Mouse (Mus musculus) right cerebral cortex, postnatal 10 days (tissue): ENCODE measurements at regions not wholly inside any gene's neighbourhood (a gene's known extent, or its start where the extent isn't known, plus 50 kb on each side); places are given as distances from the start of the nearest gene placed in this dataset.

Source experiments
- DNase-seq, 2 experiments: peaks; one replicate each; pipeline ENCODE4 v3.0.0; 2021; ENCODE audit warnings: low spot score in 2 of 2

DNA sequence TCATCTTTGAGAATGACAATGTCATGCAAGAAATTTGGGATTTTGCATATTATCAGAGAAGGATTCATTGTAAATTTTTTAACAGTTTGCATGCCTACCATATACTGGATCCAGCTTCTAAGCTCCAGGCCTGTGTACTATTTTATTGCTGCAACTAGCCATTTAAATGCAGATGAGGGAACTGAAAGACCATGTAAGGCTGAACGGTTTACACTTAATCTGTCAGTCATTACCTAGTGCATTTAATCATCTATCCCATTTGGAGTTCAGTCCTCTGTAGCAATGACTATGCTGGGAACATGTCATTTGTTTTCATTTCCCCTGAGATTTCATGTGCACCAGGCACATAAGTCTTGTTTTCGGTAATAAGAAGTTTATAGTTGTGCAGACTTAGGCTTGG is 631.8 kb upstream of the Gm21961 start:
- no peak for DNase-seq

DNA sequence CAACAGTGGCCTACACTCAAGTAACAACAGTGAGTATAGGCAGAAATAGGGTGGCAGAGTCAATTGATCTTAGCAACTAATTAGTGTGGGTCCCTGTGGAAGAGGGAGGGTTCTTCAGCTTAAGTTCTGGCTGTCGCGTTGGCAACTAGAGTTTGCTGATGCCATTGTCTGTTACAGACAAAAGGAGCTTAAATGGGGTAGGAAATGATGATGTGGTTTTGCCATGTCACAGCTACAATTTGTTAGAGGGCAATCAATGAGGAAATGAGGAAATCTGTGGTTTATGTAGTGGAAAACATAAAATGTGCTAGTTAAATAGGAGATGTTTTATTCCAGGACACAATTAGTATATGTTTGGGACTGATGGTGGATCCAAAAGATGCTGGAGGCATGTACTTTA is 624.8 kb upstream of the Gm21961 start:
- no peak for DNase-seq

DNA sequence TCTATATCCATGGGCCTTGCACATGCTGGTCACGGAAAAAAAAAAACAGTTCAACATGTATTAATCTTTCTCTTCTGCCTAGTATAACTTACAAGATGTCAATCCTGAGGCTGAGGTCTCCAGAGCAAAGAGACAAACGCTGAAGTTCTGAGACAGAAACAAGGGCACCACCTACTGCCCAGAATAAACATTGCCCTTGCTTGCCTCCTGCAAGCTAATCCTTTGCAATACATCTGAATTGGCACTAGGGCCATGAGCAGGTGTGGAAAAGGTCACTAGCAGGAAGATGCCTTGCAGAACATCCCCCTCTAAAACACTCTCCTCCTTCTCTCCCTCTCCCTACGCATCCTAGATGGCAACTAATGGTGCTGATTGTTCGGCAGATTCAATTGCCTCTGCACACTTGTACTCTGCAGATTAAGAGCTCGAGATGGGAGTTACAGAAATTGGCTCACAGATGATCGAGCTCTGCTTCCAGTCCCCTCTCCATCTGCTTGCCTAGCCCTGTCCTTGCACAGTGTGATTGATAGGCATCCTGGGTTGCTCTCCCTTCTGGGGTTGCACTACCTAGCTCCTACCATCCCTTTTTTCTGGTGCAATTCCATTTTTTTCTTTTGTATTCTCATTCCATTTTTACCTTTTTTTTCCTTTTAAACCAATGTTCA is 622.9 kb upstream of the Gm21961 start:
- peak; percentile 79 to 80 for DNase-seq

DNA sequence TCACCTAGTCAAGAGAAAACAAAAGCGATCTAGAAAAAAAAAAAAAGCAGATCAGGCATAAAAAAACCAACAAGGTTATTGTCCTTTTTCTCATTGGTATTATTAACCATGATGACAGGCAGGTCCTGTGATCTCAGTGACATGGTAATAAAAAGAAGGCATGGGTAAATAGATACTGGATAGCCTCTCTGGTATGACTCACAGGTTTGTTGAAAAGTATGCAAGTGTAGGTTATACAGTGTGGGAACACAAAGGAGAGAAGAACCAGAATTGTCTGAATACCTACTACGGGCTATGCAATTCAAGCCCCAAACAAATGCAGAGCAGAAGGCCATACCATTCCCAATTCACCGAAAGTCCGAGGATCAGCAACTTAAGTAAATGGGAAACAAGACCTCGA is 617.7 kb upstream of the Gm21961 start:
- DNase-seq, result no peak

DNA sequence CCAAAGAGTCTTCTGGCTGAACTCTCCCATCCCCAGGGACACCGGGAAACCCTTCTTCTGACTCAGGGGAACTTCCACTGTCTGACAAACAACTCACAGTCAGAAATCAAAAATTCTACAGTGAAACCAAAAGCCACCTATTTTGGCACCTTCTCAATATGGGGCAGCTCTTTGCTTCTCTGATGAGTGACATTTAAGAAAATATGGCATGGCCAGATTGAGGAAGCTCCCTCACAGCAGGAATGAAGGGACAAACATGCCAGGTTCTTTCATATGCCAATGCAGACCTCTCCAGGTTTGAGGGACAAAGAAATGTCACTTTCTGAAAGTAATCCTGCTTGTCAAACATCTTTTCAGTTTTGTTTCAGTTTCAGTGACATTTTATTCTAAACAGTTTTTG is 615.8 kb upstream of the Gm21961 start:
- no peak for DNase-seq

DNA sequence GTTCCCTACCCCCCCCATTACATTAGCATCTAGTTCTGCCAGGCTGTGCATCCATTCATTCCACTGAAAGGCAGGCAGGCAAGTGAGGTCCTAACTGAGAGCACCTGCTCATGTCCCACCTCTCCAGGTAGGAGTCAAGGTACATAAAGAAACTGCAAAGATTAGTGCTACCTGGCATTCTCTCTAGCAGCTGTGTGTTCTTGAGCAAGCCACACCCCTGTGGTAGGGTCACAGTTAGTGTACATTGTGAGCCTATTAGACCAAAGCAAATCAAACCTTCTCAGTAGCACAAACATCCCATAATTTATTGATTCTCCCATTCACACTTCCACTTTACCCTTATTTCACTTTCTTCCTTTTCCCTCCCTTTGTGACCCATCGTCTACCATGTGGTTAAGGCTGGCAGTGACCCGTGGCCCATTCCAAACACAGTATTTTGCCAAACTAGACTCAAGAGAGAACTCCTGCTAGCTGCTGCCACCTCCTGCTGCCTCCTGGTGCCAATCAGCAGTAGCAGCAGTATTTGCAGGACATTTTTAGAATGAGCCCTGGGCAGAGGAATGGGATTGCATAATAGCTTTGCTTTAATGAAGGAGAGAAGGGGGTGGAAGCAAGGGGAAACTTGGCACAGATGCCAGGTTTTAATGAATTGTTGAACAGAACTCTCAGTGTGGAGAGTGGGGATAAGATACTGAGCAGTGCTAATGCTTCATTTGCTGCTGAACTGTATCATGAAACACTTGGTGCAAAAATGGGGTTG is 578.2 kb upstream of the Gm21961 start:
- peak; percentile 78 to 90 for DNase-seq

DNA sequence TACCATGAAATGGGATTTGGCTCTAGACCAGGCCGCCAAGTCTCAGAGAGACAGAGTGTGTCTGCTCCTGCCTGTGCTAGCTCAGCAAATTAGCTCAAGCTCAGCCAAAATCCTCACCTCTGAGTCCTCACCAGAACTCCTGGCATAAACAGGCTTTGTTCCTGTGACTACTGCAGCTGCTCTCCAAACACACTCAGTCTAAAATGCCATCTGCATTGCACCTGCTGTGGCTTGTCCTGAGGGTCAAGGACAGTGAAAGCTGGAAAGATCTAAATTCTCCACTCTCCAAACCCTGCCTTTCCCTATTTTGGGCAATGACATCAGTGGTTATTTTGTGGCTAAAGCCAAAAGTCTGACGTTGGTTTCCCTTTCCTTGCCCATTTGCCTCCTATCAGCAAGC is 570.9 kb upstream of the Gm21961 start:
- peak in 1 of 2 experiments; percentile 20 for DNase-seq

DNA sequence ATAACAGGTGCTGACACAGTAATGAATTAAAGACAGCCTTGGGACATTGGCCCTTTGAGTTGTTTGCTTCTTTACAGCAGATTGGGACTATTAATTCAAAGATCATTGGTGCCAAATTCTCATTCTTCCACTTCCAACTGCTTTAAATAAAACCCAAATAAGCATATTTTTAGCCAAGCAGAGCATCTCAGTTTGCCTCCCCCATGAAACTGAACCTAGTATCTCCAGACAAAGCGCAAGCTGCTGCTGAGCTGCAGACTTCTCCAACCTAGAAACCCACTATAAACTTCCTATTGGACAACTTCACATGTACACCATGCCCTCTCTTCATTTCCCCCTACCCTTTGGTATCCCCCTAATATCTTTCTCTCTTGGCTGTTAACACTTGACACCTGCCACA is 564.6 kb upstream of the Gm21961 start:
- DNase-seq, result peak in 1 of 2 experiments; percentile 30

DNA sequence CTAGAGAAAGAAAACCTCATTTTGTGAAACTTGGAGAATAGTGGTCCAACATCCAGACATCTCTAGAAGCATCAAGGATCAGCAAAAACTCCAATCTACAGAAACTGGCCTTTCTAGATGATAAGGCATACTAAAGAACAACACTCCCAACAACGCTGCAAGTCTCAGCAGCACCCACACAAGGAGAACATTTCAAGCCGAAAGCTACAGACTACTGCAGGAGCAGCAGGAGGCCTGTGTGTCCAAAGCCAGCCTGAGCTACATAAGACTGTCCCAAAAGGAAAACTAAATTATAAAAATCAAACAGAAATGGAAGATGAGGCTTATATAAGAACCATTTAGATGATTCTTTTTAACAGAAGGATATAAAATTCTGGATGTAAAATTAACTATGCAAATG is 553.2 kb upstream of the Gm21961 start:
- DNase-seq, result peak; percentile 30 to 44

DNA sequence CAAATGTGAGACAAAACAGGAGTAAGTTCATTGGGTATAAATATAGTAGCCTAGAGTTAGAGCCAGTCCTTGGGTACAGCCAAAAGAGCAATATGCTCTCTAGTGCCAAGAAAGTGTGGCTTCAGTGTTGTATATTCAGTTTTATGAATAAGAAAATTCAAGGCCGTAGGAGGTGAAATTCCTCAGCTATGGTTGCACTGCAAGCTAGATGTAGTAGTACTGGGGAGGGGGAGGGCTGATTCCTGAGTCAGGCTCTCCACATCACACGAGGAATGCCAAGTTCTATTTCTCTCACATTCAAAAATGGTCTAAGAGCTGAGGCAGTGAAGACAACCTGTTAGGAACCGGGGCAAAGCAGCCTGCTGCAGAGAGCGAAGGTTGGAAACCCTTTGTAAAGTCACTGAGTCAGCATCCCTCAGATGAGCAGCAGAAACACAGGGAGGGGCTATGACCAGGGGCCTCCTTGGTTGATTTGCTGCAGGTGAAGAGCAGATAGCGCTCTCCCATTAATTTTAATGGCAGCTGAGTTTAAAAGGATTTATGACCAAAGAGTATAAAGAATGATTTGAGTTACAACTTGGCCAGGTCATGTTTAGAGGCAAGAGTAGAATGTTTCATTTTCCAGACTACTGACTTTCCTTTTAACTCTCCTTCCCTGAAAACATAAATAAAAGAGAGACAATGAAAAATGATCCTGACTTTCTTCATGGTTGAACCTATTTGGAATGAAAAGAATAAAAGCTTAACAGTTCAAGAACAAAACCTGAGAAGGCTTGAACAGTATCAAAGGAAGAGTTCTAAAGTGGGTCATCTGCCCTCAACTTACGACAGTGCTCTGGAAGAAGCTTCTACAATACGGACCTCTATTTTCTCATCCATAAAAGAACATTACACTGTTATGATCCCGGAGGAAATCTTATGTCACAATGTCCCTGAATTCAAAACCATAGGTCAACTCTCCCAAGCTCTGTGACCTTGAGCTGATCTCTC is 543.4 kb upstream of the Gm21961 start:
- no peak for DNase-seq

DNA sequence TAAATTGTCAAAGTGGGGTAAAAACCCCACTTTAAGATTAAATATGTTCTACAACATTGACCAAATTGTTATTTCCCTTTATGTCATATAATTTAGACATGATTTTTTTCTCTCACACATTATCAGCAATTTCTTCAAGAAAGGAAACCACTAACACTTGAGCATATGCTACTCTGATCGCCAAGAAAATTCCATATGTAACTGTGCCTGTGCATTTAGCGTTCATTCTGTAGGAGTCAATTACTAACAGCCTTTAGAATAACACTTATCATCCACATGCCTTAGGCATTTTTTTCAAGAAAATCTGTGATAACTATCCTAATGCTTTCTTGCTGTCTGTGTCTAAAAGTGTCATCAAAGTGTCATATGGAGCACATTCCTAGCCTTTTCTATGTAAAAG is 534.3 kb upstream of the Gm21961 start:
- DNase-seq, result no peak

DNA sequence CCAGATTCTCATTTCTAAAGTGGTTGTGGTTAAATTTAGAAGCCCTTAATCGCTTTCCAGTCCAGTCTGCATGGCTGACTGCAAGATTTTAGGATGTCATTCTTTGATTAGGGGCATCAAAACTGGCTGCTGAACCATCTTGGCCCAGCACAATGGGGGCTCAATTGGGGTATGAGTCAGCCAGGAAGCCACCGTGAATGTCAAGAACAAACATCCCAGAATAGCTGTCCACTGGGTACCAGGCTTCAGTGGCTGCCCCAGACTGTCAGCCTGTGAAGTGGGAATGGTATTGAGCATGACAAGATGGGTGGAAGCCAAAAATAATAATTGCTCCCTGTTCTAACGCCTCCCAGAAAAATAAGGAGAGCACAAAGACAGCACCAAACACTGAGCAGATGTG is 520.9 kb upstream of the Gm21961 start:
- no peak for DNase-seq

DNA sequence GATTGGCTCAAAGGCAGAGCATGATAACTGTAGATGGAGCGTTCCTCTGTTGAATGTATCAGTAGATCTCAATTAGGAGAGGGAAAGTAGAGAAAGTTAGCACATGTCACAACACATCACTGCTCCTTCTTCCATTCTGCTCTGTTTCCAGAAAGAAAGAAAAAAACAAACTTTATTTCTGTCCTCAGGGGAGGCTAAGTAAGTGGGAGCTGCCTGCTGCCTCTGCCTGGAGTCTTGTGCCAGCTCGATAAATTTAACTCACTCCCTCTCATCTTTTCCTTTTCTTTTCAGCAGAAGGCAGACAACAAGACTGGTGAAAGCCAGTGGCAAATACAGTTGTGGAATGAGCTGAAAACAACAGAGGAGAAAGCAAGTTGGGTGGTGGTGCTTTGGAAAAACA is 517.5 kb upstream of the Gm21961 start:
- DNase-seq, result peak; percentile 25 to 46

DNA sequence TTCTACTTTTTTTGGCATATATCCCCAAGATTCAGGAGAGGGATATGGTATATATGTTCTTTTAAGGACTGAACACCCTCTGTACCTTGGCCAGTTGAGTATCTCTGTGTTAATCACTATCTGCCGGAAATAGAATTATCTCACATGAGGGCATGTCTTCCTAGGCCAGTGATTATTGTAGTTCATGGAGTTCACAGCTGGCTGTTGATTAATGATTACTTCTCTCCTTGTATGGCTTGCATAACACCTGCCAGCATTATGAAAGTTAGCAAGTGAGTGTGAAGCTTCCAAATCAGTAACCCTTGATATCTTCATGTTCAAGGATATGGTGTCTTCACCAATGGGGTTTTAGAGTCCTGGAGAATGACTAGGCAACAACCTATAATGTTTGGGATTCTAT is 488.0 kb upstream of the Gm21961 start:
- DNase-seq, result no peak

DNA sequence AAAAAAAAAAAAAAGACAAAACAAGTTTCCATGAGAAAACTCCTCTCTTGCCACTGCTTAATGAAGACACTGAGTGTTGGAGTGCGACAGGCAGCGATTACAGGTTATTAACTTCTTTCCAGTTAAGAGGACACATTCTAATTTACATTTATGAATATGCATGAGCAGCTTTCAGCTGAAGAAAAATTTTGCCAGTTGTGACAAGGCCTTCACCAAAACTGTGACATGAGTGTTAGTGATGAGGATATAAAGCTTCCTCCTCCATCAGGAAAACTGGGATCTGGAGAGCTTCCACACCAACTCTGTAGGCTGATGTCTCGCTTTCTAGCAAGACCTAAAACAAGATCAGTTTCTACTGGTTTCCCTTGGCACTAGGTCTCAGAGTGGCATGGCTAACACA is 464.2 kb upstream of the Gm21961 start:
- DNase-seq, result peak in 1 of 2 experiments; percentile 28

DNA sequence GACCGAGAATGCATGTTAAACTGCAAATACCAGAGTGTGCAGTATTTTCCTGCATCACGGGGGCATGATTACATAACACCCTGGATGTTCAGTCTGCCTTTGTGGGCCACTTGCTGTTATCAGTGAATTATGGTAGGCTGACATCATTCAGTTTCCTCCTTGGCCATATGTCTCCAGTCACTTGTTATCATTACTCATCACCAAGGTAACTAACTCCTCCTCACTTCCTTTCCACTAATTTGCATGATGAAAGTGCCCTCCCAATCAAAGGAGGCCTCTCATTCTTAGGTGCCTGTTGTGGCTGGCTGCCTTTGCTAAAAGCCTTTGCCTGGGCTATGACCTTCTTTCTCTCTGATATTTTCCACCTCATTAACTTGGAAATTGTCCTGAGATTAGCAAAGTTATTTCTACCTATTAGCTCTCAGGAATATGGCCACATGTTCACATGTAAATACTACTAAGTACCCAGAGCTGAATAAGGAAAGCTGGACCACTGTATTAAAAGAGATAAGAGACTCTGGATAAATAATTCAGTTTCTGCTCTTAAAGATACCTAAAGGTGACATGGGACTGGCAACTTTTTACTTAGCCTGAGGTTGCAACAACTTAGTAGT is 440.6 kb upstream of the Gm21961 start:
- DNase-seq, result no peak

DNA sequence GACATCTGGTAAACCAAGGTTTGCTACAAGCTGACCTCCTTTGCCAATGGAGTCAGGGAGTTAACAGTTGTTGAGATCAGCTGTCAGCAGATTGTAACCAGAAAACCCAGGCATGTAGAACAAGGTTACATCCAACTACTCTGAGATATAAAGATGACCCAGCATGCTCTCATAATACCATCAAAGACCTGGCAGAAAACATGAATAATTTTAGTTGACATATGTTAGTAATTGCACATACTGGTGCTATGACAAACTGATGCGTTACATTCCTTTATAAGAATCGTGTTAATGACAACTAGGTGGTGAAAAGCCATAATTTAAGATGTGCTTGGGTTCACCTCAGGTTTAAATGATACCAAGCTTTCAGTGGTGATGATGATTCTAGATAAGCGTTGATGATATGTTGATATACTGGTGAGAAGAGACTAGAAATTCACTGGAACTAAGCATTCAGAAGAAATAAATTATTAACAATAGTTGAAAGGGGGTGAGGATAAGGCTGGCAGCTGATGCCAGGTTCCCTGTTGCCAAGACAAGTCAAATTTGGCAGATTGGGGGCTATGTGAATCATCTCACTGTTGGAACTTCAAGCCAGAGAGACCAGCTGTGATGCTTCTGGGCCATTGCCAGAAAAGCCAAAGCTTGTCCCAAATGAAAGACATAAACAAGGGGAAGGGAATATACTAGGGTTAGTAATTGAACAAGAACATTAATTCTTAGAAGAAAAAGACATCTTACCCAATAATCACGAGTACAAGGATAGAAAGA is 437.7 kb upstream of the Gm21961 start:
- DNase-seq, result peak; percentile 49 to 55

DNA sequence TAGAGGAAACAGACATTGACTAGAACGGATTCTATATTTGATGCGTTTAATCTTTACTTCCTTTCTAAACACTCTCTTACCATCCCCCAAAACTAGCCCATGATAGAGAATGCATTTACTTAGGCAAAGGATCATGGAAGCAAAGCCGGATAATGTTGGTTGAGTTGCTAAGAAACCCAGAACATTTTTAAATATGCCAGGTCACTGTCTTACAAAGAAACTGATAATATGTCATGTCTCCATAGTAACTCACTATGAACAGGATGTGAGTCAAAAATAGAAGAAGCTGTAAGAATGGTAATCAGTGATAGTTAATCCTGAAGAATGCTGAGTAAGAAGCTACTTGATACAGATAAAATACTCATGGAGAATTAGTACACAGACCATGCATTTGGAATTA is 405.0 kb upstream of the Gm21961 start:
- DNase-seq, result no peak
